Mouse (Mus musculus) cerebellum, adult 11 months (tissue): ENCODE data around the gene Itprip.

Experiments used
- DNase-seq: peaks from one replicate; pipeline ENCODE4 v3.0.0; 2022

The Itprip gene

DNA sequence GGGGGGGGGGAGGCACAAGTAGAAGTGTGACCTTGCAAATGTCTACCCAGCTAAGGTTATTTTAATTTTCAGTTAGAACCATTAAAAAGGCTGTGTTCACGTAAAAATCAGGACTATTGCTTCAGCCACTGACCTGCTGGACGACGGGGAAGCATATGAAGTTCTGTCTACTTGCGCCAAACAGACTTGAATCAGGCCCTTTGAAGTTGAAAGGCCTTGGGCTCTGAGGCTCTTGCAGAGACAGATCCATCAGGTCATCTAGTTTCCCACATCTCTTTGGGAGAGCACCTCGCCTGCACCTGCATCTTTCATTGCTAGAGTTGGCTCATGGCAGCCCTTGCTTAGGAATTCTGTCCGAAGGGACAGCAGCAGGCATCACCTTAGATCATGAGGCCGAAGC, 5.8 kb downstream of the Itprip start:
- no peak for DNase-seq

DNA sequence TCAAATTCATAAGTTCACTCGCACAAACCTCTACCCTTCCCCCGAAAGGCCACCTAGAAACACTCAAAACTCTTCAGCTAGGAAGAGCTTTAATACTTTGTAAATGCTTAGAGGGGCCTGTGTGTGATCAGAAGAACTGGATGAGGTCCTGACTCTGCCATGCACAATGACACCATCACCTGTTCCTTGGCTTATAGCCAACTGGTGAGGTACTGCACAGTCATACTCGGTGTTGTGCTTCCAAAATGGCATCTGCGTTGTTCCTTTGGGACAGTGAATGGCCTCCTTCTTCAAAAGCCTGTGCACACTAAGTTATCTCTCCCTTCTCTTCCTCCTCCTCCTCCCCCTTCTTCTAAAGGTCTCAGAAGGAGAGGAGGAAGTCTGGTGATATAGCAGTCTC, 8.3 kb downstream of the Itprip start:
- DNase-seq, result no peak

- DNase-seq, result no peak
Measured at GRCm38 (mm10) chr19:47910117-47910618, 8.9 kb downstream of the Itprip start.

DNA sequence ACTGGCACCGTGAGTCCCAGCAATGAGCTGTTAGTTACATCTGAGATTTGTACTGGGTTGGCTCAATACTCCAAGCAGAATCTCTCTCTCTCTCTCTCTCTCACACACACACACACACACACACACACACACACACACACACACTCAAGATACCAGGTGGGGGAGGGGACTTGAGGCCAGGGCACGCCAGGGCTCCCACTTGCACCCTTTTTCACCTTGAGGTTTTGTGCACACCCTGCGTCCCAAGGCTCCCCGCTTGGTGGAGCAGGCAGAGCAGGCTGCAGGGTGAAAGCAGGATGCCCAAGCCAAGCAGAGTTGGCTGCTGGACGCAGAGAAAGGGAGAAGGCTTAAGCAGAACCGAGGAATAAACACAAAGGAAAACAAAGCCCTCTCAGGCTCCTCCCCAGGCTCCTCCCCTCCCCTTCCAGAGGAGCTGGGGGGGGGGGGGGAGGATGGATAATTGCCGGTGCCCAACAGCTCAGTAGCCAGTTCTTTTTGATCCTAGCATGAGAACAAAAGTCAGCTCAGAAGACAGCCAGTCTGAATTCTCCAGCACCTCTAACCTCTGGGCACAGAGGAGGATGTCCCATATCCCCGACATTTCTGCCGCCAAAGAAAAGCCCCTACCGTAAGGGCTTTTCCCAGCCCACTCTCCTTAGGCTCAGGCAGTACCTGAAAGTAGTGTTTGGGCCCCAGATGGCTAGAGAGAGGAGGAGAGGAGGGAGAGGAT, 9.5 kb downstream of the Itprip start:
- DNase-seq, result no peak

DNA sequence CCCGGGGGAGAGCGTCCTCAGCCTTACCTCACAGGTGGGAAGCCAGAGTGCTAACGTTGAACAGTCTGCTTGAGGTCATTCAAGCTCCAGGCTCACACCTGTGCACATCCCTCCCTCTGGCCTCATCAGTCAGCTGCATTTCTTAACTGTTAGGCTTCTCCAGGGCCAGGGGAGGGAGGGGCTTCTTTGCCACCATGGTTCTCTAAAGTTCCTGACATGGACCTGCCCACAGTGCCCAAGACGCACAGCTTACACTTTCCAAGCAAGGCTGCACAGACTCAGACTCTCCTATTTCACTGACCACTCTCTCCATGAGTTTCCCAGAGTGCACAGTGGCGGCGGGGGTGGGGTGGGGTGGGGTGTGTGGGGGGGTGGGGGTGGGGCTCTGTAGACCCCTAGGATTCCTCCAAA, 10.1 kb downstream of the Itprip start:
- no peak for DNase-seq

GRCm38 (mm10) chr19:47907596-47907995, 11.5 kb downstream of the Itprip start:
- DNase-seq, result no peak

- DNase-seq, result no peak
Measured at GRCm38 (mm10) chr19:47905603-47906002, 13.5 kb downstream of the Itprip start.

DNA sequence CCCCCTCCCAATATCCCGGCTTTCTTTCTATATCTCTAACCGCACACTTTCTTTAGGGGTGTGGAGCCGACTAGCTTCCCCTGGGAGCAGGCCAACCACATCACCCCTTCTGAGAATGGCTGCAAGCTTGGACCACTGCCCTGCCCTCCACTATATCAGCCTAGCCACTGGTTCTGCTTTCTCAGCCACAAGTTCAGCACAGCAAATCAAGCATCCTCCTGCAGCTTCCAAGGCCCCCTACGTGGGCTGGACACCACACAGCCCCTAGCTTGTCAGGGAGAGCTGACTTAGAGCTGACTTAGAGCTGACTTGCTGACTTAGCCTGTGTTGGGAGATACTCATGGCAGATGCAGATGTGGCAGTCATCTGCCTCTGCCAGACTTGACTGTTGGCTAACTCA, 14.0 kb downstream of the Itprip start:
- no peak for DNase-seq

GRCm38 (mm10) chr19:47903679-47904078, 15.4 kb downstream of the Itprip start:
- DNase-seq, result no peak

DNA sequence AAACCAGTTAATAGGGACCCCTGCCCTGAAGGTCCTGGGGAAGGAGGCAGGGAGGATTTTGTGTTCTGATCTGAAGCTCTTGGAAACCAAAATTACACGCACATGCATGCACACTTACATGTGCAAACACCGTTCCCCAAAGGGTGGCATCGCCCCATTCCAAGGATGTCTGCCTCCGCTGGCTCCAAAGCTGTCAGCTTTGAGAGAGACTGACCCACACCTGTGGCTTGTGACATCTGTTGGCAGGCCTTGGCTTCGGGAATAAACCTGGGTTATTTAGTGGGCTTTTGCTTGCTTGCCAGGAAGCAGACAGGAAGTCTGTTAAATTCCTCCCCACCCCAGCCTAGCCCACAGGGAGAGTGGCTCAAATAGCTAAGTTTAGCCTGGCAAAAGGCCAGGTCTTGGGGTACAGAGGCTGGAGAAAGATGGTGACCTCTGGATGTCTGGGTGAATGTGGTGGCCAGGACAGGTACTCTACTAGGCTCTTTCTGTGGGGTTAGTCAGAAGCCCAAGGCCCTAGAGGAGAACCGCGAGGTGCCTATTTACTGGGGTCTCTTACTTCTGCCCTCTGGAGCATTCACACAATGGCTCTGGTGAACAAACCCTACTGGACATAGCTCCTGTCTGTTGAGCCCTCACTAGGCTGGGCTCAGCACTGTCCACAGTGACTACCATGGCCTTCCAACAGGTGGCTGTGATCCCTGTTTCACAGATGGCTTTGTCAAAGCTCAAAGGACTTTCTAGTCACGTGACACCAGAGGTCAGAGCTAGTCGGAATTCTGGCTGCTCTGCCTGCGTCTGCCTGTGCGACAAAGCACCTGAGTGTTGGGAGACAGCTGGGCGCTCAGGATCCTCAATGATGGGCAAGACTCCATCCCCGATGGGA, 16.5 kb downstream of the Itprip start:
- DNase-seq, result no peak

DNA sequence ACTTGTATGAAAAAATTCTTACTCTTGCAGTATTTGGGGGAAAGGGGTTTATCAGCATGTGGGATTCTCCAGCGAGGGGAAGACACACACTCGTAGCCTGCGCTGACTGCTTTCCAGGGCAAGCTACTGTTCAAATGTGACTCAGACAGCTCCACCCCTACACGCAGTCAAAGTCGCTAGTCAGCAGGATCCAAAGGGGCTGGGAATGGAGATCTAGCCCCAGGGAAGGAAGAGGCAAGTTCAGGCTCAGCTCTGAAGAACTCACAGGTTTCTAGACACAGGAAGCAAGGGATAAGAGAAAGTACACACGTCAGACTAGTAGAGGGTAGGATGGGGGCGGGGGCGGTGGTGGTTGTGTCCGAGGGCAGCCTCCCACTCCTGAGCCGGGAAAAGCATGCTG, 18.5 kb downstream of the Itprip start:
- no peak for DNase-seq

- DNase-seq, result no peak
Measured at GRCm38 (mm10) chr19:47900012-47900411, 19.1 kb downstream of the Itprip start.

GRCm38 (mm10) chr19:47898472-47899079, 20.5 kb downstream of the Itprip start:
- no peak for DNase-seq

- no peak for DNase-seq
Measured at GRCm38 (mm10) chr19:47893092-47893491, 26.0 kb downstream of the Itprip start.

DNA sequence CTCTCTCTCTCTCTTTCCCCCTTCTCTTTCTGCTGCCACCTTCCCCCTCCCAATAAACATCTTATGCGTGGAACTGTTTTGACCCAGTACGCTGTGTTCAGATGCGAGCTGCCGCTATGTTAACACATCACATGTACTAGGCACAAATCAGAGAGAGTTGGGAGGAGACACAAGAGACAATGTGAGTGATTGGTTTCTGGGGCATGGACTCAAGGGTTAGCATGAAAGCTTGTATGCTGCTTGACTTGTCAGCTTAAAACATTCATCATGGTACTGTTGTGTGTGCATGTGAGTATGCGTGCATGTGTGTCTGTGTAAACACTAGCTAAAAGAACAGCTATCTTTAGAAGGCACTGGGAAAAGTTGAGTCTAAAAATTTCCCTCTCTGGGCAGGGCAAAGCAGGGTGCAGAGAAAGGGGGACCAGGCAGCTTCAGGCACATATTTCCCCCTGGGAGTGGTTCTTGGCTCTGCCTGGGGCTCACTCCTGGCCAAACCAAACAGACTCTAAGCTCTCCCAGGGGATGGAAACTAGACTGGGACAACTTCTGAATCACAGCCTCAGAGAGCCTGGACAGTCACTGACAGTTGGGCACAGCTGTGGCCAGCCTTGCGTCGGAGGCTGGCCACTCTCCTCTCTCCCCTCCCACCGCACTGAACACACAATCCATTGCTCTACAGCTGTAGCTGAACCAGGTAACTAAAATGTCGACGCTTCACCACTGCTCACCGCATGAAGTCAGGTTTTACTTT, 27.4 kb downstream of the Itprip start:
- no peak for DNase-seq

DNA sequence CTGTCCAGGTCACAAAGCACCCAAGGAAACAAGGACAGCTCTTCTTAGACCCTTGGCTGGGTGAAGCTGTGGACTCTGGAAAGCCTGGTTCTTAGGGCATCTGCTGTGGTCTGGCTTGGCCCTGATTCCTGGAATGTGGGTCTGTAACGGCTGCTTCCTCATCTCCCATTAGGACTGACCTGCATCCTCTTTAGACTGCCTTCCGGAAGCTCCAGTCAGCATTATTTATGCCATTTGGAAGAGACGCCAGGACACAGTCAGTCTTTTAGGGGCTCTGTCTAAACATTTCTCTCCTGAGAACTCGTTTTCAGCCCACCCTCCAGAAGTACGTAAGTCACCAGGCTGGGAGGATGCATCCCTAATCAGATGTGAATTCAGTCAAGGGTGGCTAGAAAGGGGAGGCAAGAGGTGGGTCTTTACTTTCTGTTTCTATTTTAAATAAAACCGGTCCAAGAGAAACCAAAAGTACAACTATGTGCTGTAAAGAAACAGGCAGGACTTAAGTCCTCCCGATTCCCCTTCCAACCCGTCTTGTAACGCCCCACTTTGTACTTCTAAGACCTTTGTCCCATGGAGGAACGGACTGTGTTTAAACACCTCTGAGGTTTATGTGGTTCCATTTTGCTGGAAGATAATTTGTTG, 28.5 kb downstream of the Itprip start:
- no peak for DNase-seq

DNA sequence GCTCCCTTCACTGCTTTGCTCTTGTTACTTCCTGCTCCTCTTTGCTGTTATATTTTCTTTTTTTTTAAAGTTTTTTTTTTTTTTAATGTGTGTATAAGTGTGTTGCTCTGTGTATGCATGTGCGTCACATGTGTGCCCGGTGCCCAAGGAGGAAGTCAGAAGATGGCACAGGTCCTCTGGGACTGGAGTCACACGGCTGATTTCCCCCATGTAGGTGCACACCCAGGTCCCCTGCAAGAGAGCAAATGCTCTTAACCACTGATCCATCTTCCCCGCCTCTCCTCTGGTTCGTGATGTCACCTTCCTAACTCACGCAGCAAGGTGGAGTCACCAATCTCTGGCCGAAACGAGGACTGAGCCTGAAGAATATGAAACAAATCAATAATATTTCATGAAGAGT, 31.1 kb downstream of the Itprip start:
- no peak for DNase-seq

- DNase-seq, result no peak
Measured at GRCm38 (mm10) chr19:47887417-47887816, 31.7 kb downstream of the Itprip start.

GRCm38 (mm10) chr19:47886617-47887016, 32.5 kb downstream of the Itprip start:
- no peak for DNase-seq

GRCm38 (mm10) chr19:47885886-47886285, 33.2 kb downstream of the Itprip start:
- DNase-seq, result no peak

GRCm38 (mm10) chr19:47885191-47885743, 33.8 kb downstream of the Itprip start:
- DNase-seq, result no peak
